Mouse (Mus musculus): ENCODE data around the gene Acacb.

Gene Acacb

GRCm38 (mm10) chr5:114268646-114269045, 122.3 kb downstream of the Acacb start:
- no peak for DNase-seq (ENCODE audit: low read depth)

- no peak for DNase-seq (ENCODE audit: low read depth)
Observed at GRCm38 (mm10) chr5:114269499-114269898, 123.2 kb downstream of the Acacb start.

GRCm38 (mm10) chr5:114269984-114270383, 123.6 kb downstream of the Acacb start:
- peak; percentile 13 for DNase-seq (ENCODE audit: low read depth)

GRCm38 (mm10) chr5:114273693-114274402, 127.5 kb downstream of the Acacb start, which contains the start of gene Foxn4:
Foxn4 (minus strand) TSS chr5:114273807.
- DNase-seq (ENCODE audit: low read depth), result no peak

GRCm38 (mm10) chr5:114275339-114275738, 129.0 kb downstream of the Acacb start:
- DNase-seq (ENCODE audit: low read depth), result no peak

GRCm38 (mm10) chr5:114275991-114276390, 129.7 kb downstream of the Acacb start:
- no peak for DNase-seq (ENCODE audit: low read depth)

- DNase-seq (ENCODE audit: low read depth), result no peak
Observed at GRCm38 (mm10) chr5:114279382-114280143, 133.2 kb downstream of the Acacb start.

- DNase-seq (ENCODE audit: low read depth), result no peak
Observed at GRCm38 (mm10) chr5:114282346-114282745, 136.0 kb downstream of the Acacb start.

GRCm38 (mm10) chr5:114284604-114285397, 138.5 kb downstream of the Acacb start:
- no peak for DNase-seq (ENCODE audit: low read depth)

GRCm38 (mm10) chr5:114285398-114285700, 139.0 kb downstream of the Acacb start:
- no peak for DNase-seq (ENCODE audit: low read depth)

- no peak for DNase-seq (ENCODE audit: low read depth)
Observed at GRCm38 (mm10) chr5:114286102-114286501, 139.8 kb downstream of the Acacb start.

- no peak for DNase-seq (ENCODE audit: low read depth)
Observed at GRCm38 (mm10) chr5:114286872-114287571, 140.7 kb downstream of the Acacb start.

- DNase-seq (ENCODE audit: low read depth), result no peak
Observed at GRCm38 (mm10) chr5:114288396-114288795, 142.1 kb downstream of the Acacb start.

GRCm38 (mm10) chr5:114288874-114289273, 142.5 kb downstream of the Acacb start, which contains the start of gene Myo1h:
Myo1h (plus strand) TSS chr5:114289166.
- no peak for DNase-seq (ENCODE audit: low read depth)

GRCm38 (mm10) chr5:114290004-114290403, 143.7 kb downstream of the Acacb start:
- DNase-seq (ENCODE audit: low read depth), result no peak

GRCm38 (mm10) chr5:114296693-114297631, 150.6 kb downstream of the Acacb start:
- no peak for DNase-seq (ENCODE audit: low read depth)

- DNase-seq (ENCODE audit: low read depth), result no peak
Observed at GRCm38 (mm10) chr5:114298212-114298894, 152.0 kb downstream of the Acacb start.

GRCm38 (mm10) chr5:114299156-114299855, 153.0 kb downstream of the Acacb start:
- DNase-seq (ENCODE audit: low read depth), result no peak

GRCm38 (mm10) chr5:114299883-114300610, 153.7 kb downstream of the Acacb start:
- DNase-seq (ENCODE audit: low read depth), result no peak

Measured in c-Kit-positive CD71-negative TER-119-negative erythroid progenitor cells, embryonic 14.5 days (primary cell).